Mouse (Mus musculus) spleen, postnatal 14 days (tissue): ENCODE data around the gene Vasn.
"Not testable (repeated sequence)": the region's sequence is repeated elsewhere in the genome, so short reads cannot be mapped to it uniquely, and the experiment has no call there.

ENCODE experiments used
- DNase-seq, 2 experiments: peaks; one replicate each; pipeline ENCODE4 v3.0.0; 2021 to 2022; ENCODE audit warnings: low spot score in 2 of 2

Vasn gene

GRCm38 (mm10) chr16:4665726-4666125, 26.0 kb downstream of the Vasn start:
- no peak for DNase-seq

GRCm38 (mm10) chr16:4667190-4667808, 27.6 kb downstream of the Vasn start:
- DNase-seq, result peak; percentile 55 to 85

- DNase-seq, result no peak
Observed at GRCm38 (mm10) chr16:4670317-4670716, 30.6 kb downstream of the Vasn start.

GRCm38 (mm10) chr16:4674091-4674490, 34.4 kb downstream of the Vasn start:
- no peak for DNase-seq

- no peak for DNase-seq
Observed at GRCm38 (mm10) chr16:4676836-4677235, 37.1 kb downstream of the Vasn start.

- DNase-seq, result no peak
Observed at GRCm38 (mm10) chr16:4678080-4678479, 38.3 kb downstream of the Vasn start.

- DNase-seq, result peak; percentile 84 to 90
Observed at GRCm38 (mm10) chr16:4679121-4680018, 39.6 kb downstream of the Vasn start, which contains the start of gene Coro7. TSS of gene Coro7 (minus strand) at chr16:4679777.

GRCm38 (mm10) chr16:4680922-4681455, 41.2 kb downstream of the Vasn start:
- not testable (repeated sequence) for DNase-seq

GRCm38 (mm10) chr16:4682628-4683179, 43.0 kb downstream of the Vasn start:
- no peak for DNase-seq

- DNase-seq, result no peak
Observed at GRCm38 (mm10) chr16:4683193-4683580, 43.4 kb downstream of the Vasn start.

GRCm38 (mm10) chr16:4683581-4684456, 44.1 kb downstream of the Vasn start:
- DNase-seq, result peak; percentile 95 to 97

GRCm38 (mm10) chr16:4684457-4684791, 44.7 kb downstream of the Vasn start:
- DNase-seq, result no peak

- DNase-seq, result not testable (repeated sequence)
Observed at GRCm38 (mm10) chr16:4689371-4689770, 49.6 kb downstream of the Vasn start.
